Mouse (Mus musculus) Muller cell, postnatal 12 days (primary cell): ENCODE measurements around the gene Aaas.
A peak's percentile ranks its signal among the peaks of the same experiment; 100 is the strongest.

Experiments used
- DNase-seq: peaks from one replicate; pipeline ENCODE4 v3.0.0-alpha.2; 2015; ENCODE audit errors: inconsistent ontology term

Aaas gene

DNA sequence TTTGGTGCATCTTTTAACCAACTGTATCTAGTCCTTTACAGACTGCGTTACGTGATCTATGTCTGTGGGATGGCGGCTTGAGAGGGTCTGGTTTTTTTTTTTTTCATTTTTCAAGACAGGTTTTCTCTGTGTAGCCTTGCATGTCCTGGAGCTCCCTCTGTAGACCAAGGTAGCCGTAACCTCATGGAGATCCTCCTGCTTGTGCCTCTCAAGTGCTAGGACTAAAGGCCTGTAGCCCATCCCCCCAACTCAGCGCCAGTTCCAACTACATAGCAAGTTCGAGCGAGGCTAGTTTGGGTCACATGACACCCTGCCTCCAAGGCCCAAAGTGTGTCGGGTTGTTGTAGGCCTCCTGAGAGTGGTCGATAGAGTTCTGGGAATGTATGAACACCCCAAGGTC is 41.9 kb downstream of the Aaas start:
- no peak for DNase-seq

GRCm38 (mm10) chr15:102302542-102302941 is 48.0 kb downstream of the Aaas start:
- no peak for DNase-seq

GRCm38 (mm10) chr15:102296368-102297006 is 54.1 kb downstream of the Aaas start:
- no peak for DNase-seq

GRCm38 (mm10) chr15:102295633-102296367 is 54.8 kb downstream of the Aaas start, which contains the start of gene Espl1:
TSS of gene Espl1 (plus strand) at chr15:102296266.
- DNase-seq = peak; percentile 91
